Mouse (Mus musculus) layer of hippocampus, adult 2 months (tissue): ENCODE results near the gene Phc1. TPM values are rescaled to one million over a fixed set of nuclear protein-coding genes. Genes with fewer than 3 reads are reported as not detected.
A peak's percentile ranks its signal among the peaks of the same experiment; 100 is the strongest.
"Not testable (repeated sequence)": the region's sequence is repeated elsewhere in the genome, so short reads cannot be mapped to it uniquely, and the experiment has no call there.

Experiments
- DNase-seq, 2 experiments: peaks; one replicate each; pipeline ENCODE4 v3.0.0; 2022; ENCODE audit warnings: low spot score in 2 of 2
- H3K27ac ChIP-seq: fragments of 200-600 bp; 2 replicates; pipeline ENCODE4 v1.8.1; 2022
- H3K4me3 ChIP-seq: fragments of 200-600 bp; 2 replicates; pipeline ENCODE4 v1.8.1; 2022; ENCODE audit warnings: mild to moderate bottlenecking
- CTCF ChIP-seq: fragments of 200-600 bp; conservative IDR thresholded peaks from 2 replicates; pipeline ENCODE4 v1.8.1; 2022; ENCODE audit warnings: antibody characterized with exemption, mild to moderate bottlenecking, moderate library complexity
- long read RNA-seq, 2 experiments: library from polyadenylated mRNA; stranded (forward); transcript quantifications; one replicate each; pipeline ENCODE4 v2.0.0; 2021; ENCODE audit warnings: borderline mapping rate in 2 of 2
- total RNA-seq, 2 experiments: library from RNA; stranded (reverse); gene quantifications; 2 replicates each; pipeline ENCODE4 v1.2.3; 2021

The Phc1 gene
- 10 to 100 TPM; 63.7 to 71.1 TPM for total RNA-seq
- long read RNA-seq, experiment 1, partial matches to known transcripts: 23 of 26 reads
- long read RNA-seq, experiment 1, other reads (novel, unspliced or antisense): 1 of 26 reads
- long read RNA-seq, experiment 2, partial matches to known transcripts: 44 of 53 reads
- long read RNA-seq, experiment 2, other reads (novel, unspliced or antisense): 4 of 53 reads

GRCm38 (mm10) chr6:122340349-122341000 lies at the start of gene Phc1:
Gene Phc1, minus strand, starts transcription at chr6:122340561.
- no peak for TF ChIP-seq CTCF
- DNase-seq: no peak
- Histone ChIP-seq H3K27ac (peak within 1 kb of the TSS; percentile 91), H3K4me3 (peak within 1 kb of the TSS; percentile 74)

GRCm38 (mm10) chr6:122389986-122390385 lies 49.6 kb upstream of the Phc1 start:
- not testable (repeated sequence) for H3K27ac ChIP-seq, H3K4me3 ChIP-seq, DNase-seq

- H3K4me3 ChIP-seq, DNase-seq, H3K27ac ChIP-seq: not testable (repeated sequence)
These were observed 47.0 kb upstream of the Phc1 start for GRCm38 (mm10) chr6:122387177-122388028.

- DNase-seq: no peak
- Histone ChIP-seq H3K27ac (no peak overlapping the region), H3K4me3 (no peak overlapping the region)
- TF ChIP-seq CTCF: no peak
These were observed 45.4 kb upstream of the Phc1 start for GRCm38 (mm10) chr6:122385724-122386123.

- DNase-seq: no peak
- H3K4me3 ChIP-seq: no peak overlapping the region
- TF ChIP-seq CTCF: no peak
- no peak overlapping the region for H3K27ac ChIP-seq
These were observed 44.5 kb upstream of the Phc1 start for GRCm38 (mm10) chr6:122384886-122385285.

- no peak for DNase-seq
- no peak for TF ChIP-seq CTCF
- Histone ChIP-seq H3K4me3 (no peak overlapping the region), H3K27ac (no peak overlapping the region)
These were observed 42.9 kb upstream of the Phc1 start for GRCm38 (mm10) chr6:122383211-122383610.

- no peak for DNase-seq
- Histone ChIP-seq H3K27ac (no peak overlapping the region), H3K4me3 (no peak overlapping the region)
- no peak for TF ChIP-seq CTCF
These were observed 41.7 kb upstream of the Phc1 start for GRCm38 (mm10) chr6:122382046-122382445.

- no peak for DNase-seq
- TF ChIP-seq CTCF: no peak
These were observed 27.9 kb upstream of the Phc1 start for GRCm38 (mm10) chr6:122368245-122368644.

GRCm38 (mm10) chr6:122366976-122367375 lies 26.6 kb upstream of the Phc1 start:
- H3K27ac ChIP-seq: no peak overlapping the region
- no peak for TF ChIP-seq CTCF
- H3K4me3 ChIP-seq: no peak overlapping the region
- DNase-seq: no peak

More at GRCm38 (mm10) chr6:122368245-122368644, 27.9 kb upstream of the Phc1 start:
- no peak overlapping the region for H3K4me3 ChIP-seq
- H3K27ac ChIP-seq: no peak overlapping the region

GRCm38 (mm10) chr6:122366287-122366686 lies 25.9 kb upstream of the Phc1 start:
- TF ChIP-seq CTCF: no peak
- no peak overlapping the region for H3K4me3 ChIP-seq
- no peak for DNase-seq
- H3K27ac ChIP-seq: no peak overlapping the region

GRCm38 (mm10) chr6:122365706-122366105 lies 25.3 kb upstream of the Phc1 start:
- Histone ChIP-seq H3K4me3 (no peak overlapping the region), H3K27ac (no peak overlapping the region)
- TF ChIP-seq CTCF: no peak
- DNase-seq: no peak

- DNase-seq: no peak
- no peak for TF ChIP-seq CTCF
- Histone ChIP-seq H3K4me3 (no peak overlapping the region), H3K27ac (no peak overlapping the region)
These were observed 16.7 kb upstream of the Phc1 start for GRCm38 (mm10) chr6:122357089-122357488.

- Histone ChIP-seq H3K4me3 (no peak overlapping the region), H3K27ac (no peak overlapping the region)
- DNase-seq: no peak
- TF ChIP-seq CTCF: no peak
These were observed 15.5 kb upstream of the Phc1 start for GRCm38 (mm10) chr6:122355909-122356308.

GRCm38 (mm10) chr6:122347326-122347725 lies 7.0 kb upstream of the Phc1 start:
- DNase-seq, H3K4me3 ChIP-seq, H3K27ac ChIP-seq: not testable (repeated sequence)
